Mouse (Mus musculus): ENCODE results near the gene Btbd17. TPM values are rescaled to one million over a fixed set of nuclear protein-coding genes. Genes with fewer than 3 reads are reported as not detected.

Gene Btbd17
- polyA plus RNA-seq, 1 experiment, result 0.04 TPM

DNA sequence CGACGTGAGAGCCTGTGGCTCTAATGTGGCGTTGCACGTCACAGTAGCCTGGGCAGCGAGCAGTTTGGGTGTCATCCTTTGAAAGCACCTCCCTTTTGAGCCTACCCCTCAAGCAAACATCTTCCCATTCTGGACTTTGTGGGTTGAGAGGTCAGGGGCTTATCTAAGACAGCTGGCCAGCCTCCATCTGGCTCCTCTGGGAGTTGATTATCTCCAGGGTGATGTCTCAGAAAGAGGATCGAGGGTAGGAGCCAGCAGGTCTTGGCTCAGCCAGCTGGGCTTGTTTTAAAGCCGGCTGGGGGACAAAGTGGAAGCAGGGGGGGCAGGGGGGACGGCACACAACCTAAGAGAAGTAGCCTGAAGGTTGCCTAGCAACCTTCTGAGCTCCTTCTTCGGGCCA lies 15.7 kb downstream of the Btbd17 start:
- no peak for TF ChIP-seq GATA1 (IDR thresholded peaks at IDR 0.05; ENCODE audit: borderline replicate concordance, low read length)
- no peak for TF ChIP-seq FLI1 (IDR thresholded peaks at IDR 0.05; ENCODE audit: low read length)
- no peaks in the 10 kb centered on the region for H3K9me3 ChIP-seq
- H3K36me3 ChIP-seq (replicated peaks; ENCODE audit: low read length), result no peaks in the 10 kb centered on the region
- H3K4me1 ChIP-seq, result peaks cover 18% of the 10 kb centered on the region
- H3K27me3 ChIP-seq (replicated peaks), result peaks cover 100% of the 10 kb centered on the region
- no peak overlapping the region for H3K4me3 ChIP-seq (replicated peaks)

DNA sequence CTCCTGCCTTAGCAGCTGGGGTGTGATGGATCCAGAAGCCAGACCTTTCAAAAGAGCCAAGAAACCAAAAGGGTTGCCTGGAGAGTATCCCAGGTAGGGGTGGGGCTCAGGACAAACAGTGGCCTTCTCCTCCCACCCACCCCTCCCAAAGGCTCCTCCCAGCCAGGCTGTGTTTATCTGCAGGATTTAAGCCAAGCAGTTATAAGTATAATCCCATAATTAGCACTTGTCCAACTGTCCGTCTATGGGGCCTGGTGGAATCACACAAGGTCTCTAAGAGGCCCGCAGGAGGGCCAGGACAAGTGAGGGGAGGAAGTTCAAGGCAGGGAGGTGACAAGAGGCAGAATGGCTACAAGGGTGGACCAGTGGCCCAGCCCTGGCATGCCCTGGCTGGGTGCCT lies 23.8 kb downstream of the Btbd17 start:
- H3K36me3 ChIP-seq (replicated peaks; ENCODE audit: low read length), result no peaks in the 10 kb centered on the region
- no peaks in the 10 kb centered on the region for H3K9me3 ChIP-seq
- H3K27me3 ChIP-seq (replicated peaks), result peaks cover 87% of the 10 kb centered on the region
- peaks cover 3% of the 10 kb centered on the region for H3K4me1 ChIP-seq
- no peak overlapping the region for H3K4me3 ChIP-seq (replicated peaks)
- TF ChIP-seq FLI1 (IDR thresholded peaks at IDR 0.05; ENCODE audit: low read length) (no peak), GATA1 (IDR thresholded peaks at IDR 0.05; ENCODE audit: borderline replicate concordance, low read length) (no peak)

DNA sequence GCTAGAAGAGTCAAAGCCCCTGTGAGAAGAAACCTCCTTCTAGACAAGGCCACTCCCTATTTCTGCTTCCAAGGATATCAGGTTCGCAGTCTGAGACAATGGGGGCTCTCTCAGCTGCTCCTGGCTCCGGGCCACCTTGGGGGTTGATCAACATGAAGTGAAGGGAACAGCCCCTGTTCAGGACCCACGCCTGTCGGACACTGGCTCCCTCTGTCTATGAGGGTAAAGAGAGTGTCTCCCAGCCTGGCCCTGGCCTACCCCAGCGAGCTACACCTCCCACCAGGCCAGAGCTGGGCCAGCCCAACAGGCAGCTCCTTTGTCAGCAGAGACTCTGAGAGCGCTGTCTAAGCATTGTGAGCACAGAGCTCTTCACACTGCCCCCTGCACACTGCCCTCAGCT lies 25.8 kb downstream of the Btbd17 start:
- TF ChIP-seq FLI1 (IDR thresholded peaks at IDR 0.05; ENCODE audit: low read length) (no peak), GATA1 (IDR thresholded peaks at IDR 0.05; ENCODE audit: borderline replicate concordance, low read length) (no peak)
- H3K4me3 ChIP-seq (replicated peaks), result no peak overlapping the region
- peaks cover 85% of the 10 kb centered on the region for H3K27me3 ChIP-seq (replicated peaks)
- no peaks in the 10 kb centered on the region for H3K36me3 ChIP-seq (replicated peaks; ENCODE audit: low read length)
- H3K4me1 ChIP-seq, result peaks cover 23% of the 10 kb centered on the region
- no peaks in the 10 kb centered on the region for H3K9me3 ChIP-seq

DNA sequence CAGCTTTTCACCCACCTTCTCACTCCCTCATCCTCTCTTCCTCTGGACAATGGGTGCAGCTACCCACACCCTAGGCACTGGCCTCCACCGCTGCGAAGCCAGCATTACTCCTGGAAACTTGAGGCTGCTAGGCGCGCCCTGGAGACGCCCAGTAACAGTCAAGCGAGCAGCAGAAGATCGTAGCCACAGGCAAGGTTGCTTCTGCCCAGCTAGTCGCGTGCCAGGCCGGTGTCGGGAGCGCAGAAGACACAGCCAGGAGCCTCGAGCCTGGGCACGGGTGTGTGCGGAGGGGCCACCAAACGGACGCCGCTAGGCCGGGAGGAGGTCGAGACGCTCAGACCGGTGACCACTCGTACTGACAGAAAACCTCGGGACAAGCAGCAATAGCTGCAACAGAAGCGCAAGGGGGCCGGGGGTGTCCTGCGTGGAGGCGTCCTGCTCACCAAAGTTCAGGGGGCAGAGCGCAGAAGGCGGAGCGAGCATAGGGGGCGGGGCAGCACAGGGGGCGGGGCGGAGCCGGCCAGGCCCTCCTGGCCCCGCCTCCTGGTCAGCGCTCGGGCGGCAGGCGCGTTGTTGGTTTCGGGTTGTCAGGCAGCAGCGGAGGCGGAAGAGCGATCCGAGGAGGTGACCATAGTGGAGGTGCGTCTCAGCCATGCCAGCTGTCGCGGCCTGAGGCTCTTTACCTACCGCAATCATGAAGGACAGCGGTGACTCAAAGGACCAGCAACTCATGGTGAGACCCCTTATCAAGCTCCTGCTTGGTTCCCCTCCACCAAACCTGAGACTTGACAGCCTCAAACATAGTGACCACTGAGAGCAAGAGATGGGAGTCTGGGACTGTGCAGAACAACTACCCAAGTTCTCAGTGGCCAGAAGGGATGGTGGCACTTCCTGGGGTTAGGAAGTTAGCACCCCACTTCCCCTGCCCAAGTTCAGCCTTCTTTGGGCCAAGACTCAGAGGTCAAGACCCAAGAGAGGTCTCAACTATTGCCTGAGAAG lies 30.6 kb downstream of the Btbd17 start, which contains the start of gene Kif19a:
Gene Kif19a, plus strand, starts transcription at position 569 of the 999 bp plus-strand sequence.
- Histone ChIP-seq H3K27me3 (replicated peaks) (peaks cover 75% of the 10 kb centered on the region), H3K36me3 (replicated peaks; ENCODE audit: low read length) (no peaks in the 10 kb centered on the region), H3K9me3 (no peaks in the 10 kb centered on the region), H3K4me3 (replicated peaks) (peak within 1 kb of the TSS; percentile 91), H3K4me1 (peaks cover 41% of the 10 kb centered on the region)
- TF ChIP-seq GATA1 (IDR thresholded peaks at IDR 0.05; ENCODE audit: borderline replicate concordance, low read length), result no peak
- no peak for TF ChIP-seq FLI1 (IDR thresholded peaks at IDR 0.05; ENCODE audit: low read length)

DNA sequence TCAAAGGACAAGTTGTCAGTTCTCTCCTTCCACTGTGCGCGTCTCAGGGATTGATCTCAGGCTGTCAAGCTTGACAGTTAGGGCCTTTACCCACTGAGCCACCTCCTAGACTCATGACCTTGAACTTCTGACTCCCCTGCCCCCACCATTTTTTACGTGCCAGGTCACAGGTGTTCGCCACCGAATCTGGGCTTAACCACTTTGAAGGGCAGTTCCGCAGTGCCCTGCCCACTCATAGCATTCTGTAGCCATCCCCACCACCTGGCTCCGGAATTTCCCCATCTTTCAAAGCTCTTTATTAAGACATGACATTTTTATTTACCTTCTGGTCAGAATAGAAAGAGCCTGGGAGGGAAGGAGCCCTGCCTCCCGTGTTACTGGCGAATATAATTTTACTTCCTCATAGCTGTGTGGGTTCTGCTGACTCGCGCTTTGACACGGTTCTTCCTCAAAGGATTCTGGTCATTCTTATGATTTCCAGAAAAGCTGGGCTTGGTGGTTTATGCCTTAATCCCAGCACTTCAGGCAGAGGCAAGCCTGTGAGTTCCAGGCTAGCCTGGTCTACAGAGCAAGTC lies 48.1 kb downstream of the Btbd17 start:
- TF ChIP-seq FLI1 (IDR thresholded peaks at IDR 0.05; ENCODE audit: low read length) (no peak), GATA1 (IDR thresholded peaks at IDR 0.05; ENCODE audit: borderline replicate concordance, low read length) (no peak)
- no peak overlapping the region for H3K4me3 ChIP-seq (replicated peaks)

DNA sequence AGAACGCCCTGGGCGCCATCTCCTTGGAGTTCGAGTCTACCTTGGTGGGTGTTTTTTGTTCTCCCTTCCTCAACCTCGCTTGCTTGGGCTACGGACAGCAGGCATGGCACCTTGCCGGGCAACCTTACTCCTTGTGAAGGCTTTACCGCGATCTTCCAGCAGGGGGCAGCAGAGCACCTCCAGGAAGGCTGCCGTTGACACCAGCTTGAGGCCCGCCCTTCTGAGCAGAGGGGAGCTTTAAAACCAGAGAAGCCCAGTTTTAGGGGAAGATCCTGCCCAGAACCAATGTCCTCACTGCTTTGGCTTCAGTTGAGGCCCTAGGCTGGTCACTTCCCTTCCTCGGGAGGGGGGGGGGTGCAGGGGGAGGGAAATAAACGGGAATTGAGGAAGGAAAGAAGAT lies 50.6 kb downstream of the Btbd17 start:
- peaks cover 12% of the 10 kb centered on the region for H3K4me1 ChIP-seq
- peaks cover 50% of the 10 kb centered on the region for H3K27me3 ChIP-seq (replicated peaks)
- H3K9me3 ChIP-seq, result no peaks in the 10 kb centered on the region
- H3K36me3 ChIP-seq (replicated peaks; ENCODE audit: low read length), result no peaks in the 10 kb centered on the region
- peak overlapping the region; percentile 50 for H3K4me3 ChIP-seq (replicated peaks)
- no peak for TF ChIP-seq FLI1 (IDR thresholded peaks at IDR 0.05; ENCODE audit: low read length)
- no peak for TF ChIP-seq GATA1 (IDR thresholded peaks at IDR 0.05; ENCODE audit: borderline replicate concordance, low read length)

More for the DNA sequence above, 48.1 kb downstream of the Btbd17 start:
- peaks cover 52% of the 10 kb centered on the region for H3K27me3 ChIP-seq (replicated peaks)
- no peaks in the 10 kb centered on the region for H3K9me3 ChIP-seq
- peaks cover 7% of the 10 kb centered on the region for H3K4me1 ChIP-seq
- no peaks in the 10 kb centered on the region for H3K36me3 ChIP-seq (replicated peaks; ENCODE audit: low read length)

DNA sequence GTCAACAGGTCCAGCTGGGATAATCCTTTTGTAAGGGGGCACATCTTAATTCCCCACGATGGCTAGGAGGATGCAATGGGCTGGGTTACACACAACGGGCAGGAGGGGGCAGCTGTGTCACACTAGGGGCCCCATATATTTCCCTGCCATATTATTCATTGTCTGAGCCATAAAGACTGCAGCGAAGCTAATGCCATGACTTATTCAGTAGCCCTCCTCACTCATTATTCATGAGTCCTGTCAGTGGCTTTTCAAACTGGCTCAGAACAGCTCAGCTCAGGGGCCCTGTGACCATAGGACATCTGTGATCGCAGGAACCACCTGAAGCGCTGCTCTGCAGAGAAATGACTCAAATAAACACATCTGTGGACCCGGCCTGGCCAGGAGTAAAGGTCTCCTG lies 54.3 kb downstream of the Btbd17 start:
- no peaks in the 10 kb centered on the region for H3K9me3 ChIP-seq
- peaks cover 17% of the 10 kb centered on the region for H3K4me1 ChIP-seq
- no peaks in the 10 kb centered on the region for H3K36me3 ChIP-seq (replicated peaks; ENCODE audit: low read length)
- TF ChIP-seq GATA1 (IDR thresholded peaks at IDR 0.05; ENCODE audit: borderline replicate concordance, low read length) (no peak), FLI1 (IDR thresholded peaks at IDR 0.05; ENCODE audit: low read length) (no peak)
- H3K27me3 ChIP-seq (replicated peaks), result peaks cover 56% of the 10 kb centered on the region
- H3K4me3 ChIP-seq (replicated peaks), result no peak overlapping the region

Other genes with a start within 250 kb of the Btbd17 start
- gene Rpl38, start 127.4 kb downstream of the Btbd17 start, polyA plus RNA-seq (2012; ENCODE audit: insufficient read depth, low replicate concordance), result 64.8 and 417 TPM in 2 replicates
- gene Ttyh2, start 120.5 kb downstream of the Btbd17 start, polyA plus RNA-seq (2012; ENCODE audit: insufficient read depth, low replicate concordance), result 2.7 and 5.8 TPM in 2 replicates
- 7.0 TPM in 1 of 2 replicates, not detected in the other for gene Dnaic2, start 68.5 kb downstream of the Btbd17 start, polyA plus RNA-seq (2012; ENCODE audit: insufficient read depth, low replicate concordance)
- 2.7 and 4.2 TPM in 2 replicates for gene Kif19a, start 30.6 kb downstream of the Btbd17 start, polyA plus RNA-seq (2012; ENCODE audit: insufficient read depth, low replicate concordance)
- not detected in 2 replicates for gene Gpr142, start 3.0 kb upstream of the Btbd17 start, polyA plus RNA-seq (2012; ENCODE audit: insufficient read depth, low replicate concordance)
- 3.2 and 4.8 TPM in 2 replicates for gene Gprc5c, start 55.2 kb upstream of the Btbd17 start, polyA plus RNA-seq (2012; ENCODE audit: insufficient read depth, low replicate concordance)
- gene Cd300a, start 94.1 kb upstream of the Btbd17 start, polyA plus RNA-seq (2012; ENCODE audit: insufficient read depth, low replicate concordance), result 3.4 and 3.6 TPM in 2 replicates
- gene Cd300lb, start 138.4 kb upstream of the Btbd17 start, polyA plus RNA-seq (2012; ENCODE audit: insufficient read depth, low replicate concordance), result 1.3 TPM in 1 of 2 replicates, not detected in the other
- not detected in 2 replicates for gene Cd300c, start 173.2 kb upstream of the Btbd17 start, polyA plus RNA-seq (2012; ENCODE audit: insufficient read depth, low replicate concordance)
- 0.63 TPM in 1 of 2 replicates, not detected in the other for gene Cd300ld, start 194.0 kb upstream of the Btbd17 start, polyA plus RNA-seq (2012; ENCODE audit: insufficient read depth, low replicate concordance)
- gene Cd300c2, start 205.9 kb upstream of the Btbd17 start, polyA plus RNA-seq (2012; ENCODE audit: insufficient read depth, low replicate concordance), result 3.5 TPM in 1 of 2 replicates, not detected in the other
- gene Cd300ld2, start 220.2 kb upstream of the Btbd17 start, polyA plus RNA-seq (2012; ENCODE audit: insufficient read depth, low replicate concordance), result not detected in 2 replicates
- gene Cd300ld4, start 231.1 kb upstream of the Btbd17 start, polyA plus RNA-seq (2012; ENCODE audit: insufficient read depth, low replicate concordance), result not detected in 2 replicates
- not detected in 2 replicates for gene Cd300ld5, start 241.8 kb upstream of the Btbd17 start, polyA plus RNA-seq (2012; ENCODE audit: insufficient read depth, low replicate concordance)